Mouse (Mus musculus): Measurements from ENCODE around the gene Babam1.

GRCm38 (mm10) chr8:71401454-71401853 is 4.8 kb downstream of the Babam1 start:
- no peak for TF ChIP-seq CTCF (IDR thresholded peaks at IDR 0.05; ENCODE audit: control insufficient read depth, insufficient read depth, insufficient replicate concordance, low read depth, low read length)
- no peak for TF ChIP-seq POLR2A (IDR thresholded peaks at IDR 0.05; ENCODE audit: control insufficient read depth, low read depth, low read length)
